Mouse (Mus musculus) neural tube, embryonic 14.5 days (tissue): ENCODE measurements at regions not wholly inside any gene's neighbourhood (a gene's known extent, or its start where the extent isn't known, plus 50 kb on each side); places are given as distances from the start of the nearest gene placed in this dataset.

Experiments used
- ATAC-seq: fragments of 200-750 bp; cut with Nextera tagmentation; 2 replicates; pipeline ENCODE4 v1.8.0; 2017; ENCODE audit warnings: low read depth, mild to moderate bottlenecking, moderate TSS enrichment, moderate library complexity
- H3K27ac ChIP-seq: fragments of 300-500 bp; sonication (generic); 2 replicates; pipeline ENCODE4 v1.5.1; 2014; ENCODE audit warnings: low read depth, mild to moderate bottlenecking, control low read depth, low read length, moderate library complexity, mixed read lengths
- H3K27me3 ChIP-seq: fragments of 300-500 bp; sonication (generic); 2 replicates; pipeline ENCODE4 v1.6.1; 2014; ENCODE audit warnings: low read length; ENCODE audit not compliant: control insufficient read depth, insufficient read depth
- H3K36me3 ChIP-seq: fragments of 300-500 bp; sonication (generic); 2 replicates; pipeline ENCODE4 v1.6.1; 2014; ENCODE audit warnings: low read length, mixed read lengths; ENCODE audit not compliant: control insufficient read depth, insufficient read depth
- H3K4me1 ChIP-seq: fragments of 300-500 bp; sonication (generic); 2 replicates; pipeline ENCODE4 v1.6.1; 2014; ENCODE audit warnings: low read length; ENCODE audit not compliant: control insufficient read depth, insufficient read depth
- H3K4me2 ChIP-seq: fragments of 300-500 bp; sonication (generic); 2 replicates; pipeline ENCODE4 v1.6.1; 2014; ENCODE audit warnings: mild to moderate bottlenecking, low read depth, low read length, control low read depth
- H3K4me3 ChIP-seq: fragments of 300-500 bp; sonication (generic); 2 replicates; pipeline ENCODE4 v1.5.1; 2014; ENCODE audit warnings: low read depth, low read length, control low read depth, mixed read lengths
- H3K9ac ChIP-seq: fragments of 300-500 bp; sonication (generic); replicated peaks from 2 replicates; pipeline ENCODE4 v1.6.1; 2014; ENCODE audit warnings: low read depth, mild to moderate bottlenecking, control low read depth, low read length, mixed read lengths
- H3K9me3 ChIP-seq: fragments of 300-500 bp; sonication (generic); 2 replicates; pipeline ENCODE4 v1.6.1; 2016; ENCODE audit warnings: low read length; ENCODE audit not compliant: control insufficient read depth
- WGBS: fragments of 180-500 bp; shearing (Covaris S2); extraction: QIAGEN DNeasy Blood & Tissue Kit; methylation state at CpG from one replicate; pipeline ENCODE4 v1.1.7; 2014; 5-methylcytosine and 5-hydroxymethylcytosine counted together

- Histone ChIP-seq H3K36me3 (no peaks in the 10 kb centered on the region), H3K9ac (no peak overlapping the region), H3K4me1 (0 out of 2 replicates have a peak, but pooled peaks cover 4% of the 10 kb centered on the region), H3K4me3 (no peak overlapping the region), H3K27ac (no peak overlapping the region), H3K9me3 (no peaks in the 10 kb centered on the region), H3K27me3 (no peaks in the 10 kb centered on the region), H3K4me2 (no peak overlapping the region)
- no peak for ATAC-seq
- WGBS, result 53% methylated on average over 5 of the region's 5 CpGs
Observed at GRCm38 (mm10) chr11:19679669-19680068, 244.5 kb upstream of the Spred2 start.

GRCm38 (mm10) chr11:19701198-19701597 is 223.0 kb upstream of the Spred2 start:
- Histone ChIP-seq H3K9ac (no peak overlapping the region), H3K9me3 (no peaks in the 10 kb centered on the region), H3K4me2 (no peak overlapping the region), H3K27me3 (no peaks in the 10 kb centered on the region), H3K36me3 (no peaks in the 10 kb centered on the region), H3K27ac (no peak overlapping the region), H3K4me3 (no peak overlapping the region), H3K4me1 (no peaks in the 10 kb centered on the region)
- WGBS, result 82% methylated on average over 3 of the region's 3 CpGs
- no peak for ATAC-seq

GRCm38 (mm10) chr11:19708821-19709220 is 215.4 kb upstream of the Spred2 start:
- no peaks in the 10 kb centered on the region for H3K36me3 ChIP-seq
- WGBS, result 78% methylated on average over 6 of the region's 6 CpGs
- peaks cover 3% of the 10 kb centered on the region; the same call in 1 of the 2 replicates for H3K4me1 ChIP-seq
- H3K9ac ChIP-seq, result no peak overlapping the region
- H3K4me3 ChIP-seq, result no peak overlapping the region
- no peaks in the 10 kb centered on the region for H3K27me3 ChIP-seq
- ATAC-seq, result no peak
- H3K9me3 ChIP-seq, result no peaks in the 10 kb centered on the region
- H3K4me2 ChIP-seq, result no peak overlapping the region
- H3K27ac ChIP-seq, result no peak overlapping the region

GRCm38 (mm10) chr11:19709337-19709736 is 214.8 kb upstream of the Spred2 start:
- Histone ChIP-seq H3K9me3 (no peaks in the 10 kb centered on the region), H3K4me2 (no peak overlapping the region), H3K27ac (no peak overlapping the region), H3K36me3 (no peaks in the 10 kb centered on the region), H3K27me3 (no peaks in the 10 kb centered on the region), H3K4me1 (peaks cover 6% of the 10 kb centered on the region; the same call in 1 of the 2 replicates), H3K9ac (no peak overlapping the region), H3K4me3 (no peak overlapping the region)
- WGBS, result 27% methylated on average over 8 of the region's 8 CpGs
- ATAC-seq, result no peak

- Histone ChIP-seq H3K36me3 (no peaks in the 10 kb centered on the region), H3K9ac (no peak overlapping the region), H3K4me2 (no peak overlapping the region), H3K4me1 (peaks cover 6% of the 10 kb centered on the region; the same call in 1 of the 2 replicates), H3K27ac (no peak overlapping the region), H3K4me3 (no peak overlapping the region), H3K27me3 (no peaks in the 10 kb centered on the region), H3K9me3 (no peaks in the 10 kb centered on the region)
- ATAC-seq, result no peak
- WGBS, result 36% methylated on average over 8 of the region's 8 CpGs
Observed at GRCm38 (mm10) chr11:19713091-19713490, 211.1 kb upstream of the Spred2 start.

- peak; percentile 57; the same call in 1 of the 2 replicates for ATAC-seq
- Histone ChIP-seq H3K9me3 (no peaks in the 10 kb centered on the region), H3K9ac (no peak overlapping the region), H3K4me1 (peaks cover 6% of the 10 kb centered on the region; the same call in 1 of the 2 replicates), H3K4me3 (no peak overlapping the region), H3K4me2 (peak overlapping the region; percentile 12; the same call in 1 of the 2 replicates), H3K27me3 (no peaks in the 10 kb centered on the region), H3K27ac (no peak overlapping the region), H3K36me3 (no peaks in the 10 kb centered on the region)
- WGBS, result 64% methylated on average over 20 of the region's 20 CpGs
Observed at GRCm38 (mm10) chr11:19713597-19713996, 210.6 kb upstream of the Spred2 start.

GRCm38 (mm10) chr11:19714211-19714610 is 210.0 kb upstream of the Spred2 start:
- Histone ChIP-seq H3K4me2 (peak overlapping the region; percentile 12; the same call in 1 of the 2 replicates), H3K27ac (no peak overlapping the region), H3K4me3 (no peak overlapping the region), H3K36me3 (no peaks in the 10 kb centered on the region), H3K4me1 (peaks cover 6% of the 10 kb centered on the region; the same call in 1 of the 2 replicates), H3K9ac (no peak overlapping the region), H3K27me3 (no peaks in the 10 kb centered on the region), H3K9me3 (no peaks in the 10 kb centered on the region)
- 42% methylated on average over 5 of the region's 5 CpGs for WGBS
- no peak for ATAC-seq

- ATAC-seq, result no peak
- 27% methylated on average over 8 of the region's 8 CpGs for WGBS
- no peaks in the 10 kb centered on the region for H3K36me3 ChIP-seq
Observed at GRCm38 (mm10) chr11:19714888-19715595, 209.1 kb upstream of the Spred2 start.

GRCm38 (mm10) chr11:19718165-19718564 is 206.0 kb upstream of the Spred2 start:
- no peak overlapping the region for H3K9ac ChIP-seq
- no peaks in the 10 kb centered on the region for H3K36me3 ChIP-seq
- 91% methylated on average over 9 of the region's 9 CpGs for WGBS
- no peak overlapping the region for H3K4me2 ChIP-seq
- H3K27ac ChIP-seq, result no peak overlapping the region
- no peaks in the 10 kb centered on the region for H3K27me3 ChIP-seq
- peaks cover 6% of the 10 kb centered on the region; the same call in 1 of the 2 replicates for H3K4me1 ChIP-seq
- ATAC-seq, result no peak
- H3K4me3 ChIP-seq, result no peak overlapping the region
- H3K9me3 ChIP-seq, result no peaks in the 10 kb centered on the region

More at GRCm38 (mm10) chr11:19714888-19715595, 209.1 kb upstream of the Spred2 start:
- Histone ChIP-seq H3K9ac (no peak overlapping the region), H3K9me3 (no peaks in the 10 kb centered on the region), H3K4me3 (no peak overlapping the region), H3K27ac (no peak overlapping the region), H3K4me1 (peaks cover 6% of the 10 kb centered on the region; the same call in 1 of the 2 replicates), H3K4me2 (no peak overlapping the region), H3K27me3 (no peaks in the 10 kb centered on the region)
